Mouse (Mus musculus): ENCODE data around the gene Pkdrej. TPM values are rescaled to one million over a fixed set of nuclear protein-coding genes. Genes with fewer than 3 reads are reported as not detected.

Gene Pkdrej
- total RNA-seq, 2 experiments from 2014 or later: 0.77 to 1.2 TPM

DNA sequence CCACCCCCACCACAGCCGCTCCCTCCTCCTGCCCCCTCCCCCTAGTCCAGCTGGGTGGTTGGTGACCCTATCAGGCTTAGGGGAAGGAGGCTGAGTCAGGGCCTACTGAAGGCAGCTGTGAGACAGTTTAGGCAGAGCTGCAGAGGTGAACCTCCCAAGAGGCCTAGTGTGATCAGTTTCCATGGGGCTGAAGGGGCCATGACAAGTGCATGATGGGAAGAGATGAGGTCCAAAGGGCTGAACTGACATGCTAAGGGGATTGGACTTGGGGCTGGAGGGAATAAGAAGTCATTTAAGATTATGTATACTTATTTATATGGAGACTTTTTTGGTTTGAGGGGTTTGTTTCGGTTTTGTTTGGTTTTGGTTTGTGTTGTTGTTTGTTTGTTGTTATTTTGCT lies 45.3 kb downstream of the Pkdrej start:
- DNase-seq (ENCODE audit: low spot score in 2 of 2): no peak
- intact Hi-C loops (cut with DNase I): no loop called here

DNA sequence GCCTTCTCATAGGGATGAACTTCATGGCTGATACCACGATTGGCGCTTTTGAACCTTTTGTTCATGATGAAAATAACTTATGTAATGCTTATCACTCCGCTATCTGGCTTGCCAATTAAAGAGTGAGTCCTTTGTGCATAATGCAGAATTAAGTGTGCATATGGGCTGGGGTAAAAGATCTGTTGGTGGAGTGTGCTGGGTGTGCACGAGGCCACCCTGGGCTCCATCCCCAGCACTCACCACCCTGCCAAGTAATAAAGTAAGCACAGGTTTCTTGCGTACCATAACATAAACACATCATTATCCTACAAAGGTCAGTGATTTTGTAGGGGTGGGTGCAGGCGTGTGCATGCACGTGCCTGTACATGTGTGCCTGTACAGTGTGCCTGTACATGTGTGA lies 46.5 kb downstream of the Pkdrej start:
- DNase-seq (ENCODE audit: low spot score in 2 of 2): no peak

DNA sequence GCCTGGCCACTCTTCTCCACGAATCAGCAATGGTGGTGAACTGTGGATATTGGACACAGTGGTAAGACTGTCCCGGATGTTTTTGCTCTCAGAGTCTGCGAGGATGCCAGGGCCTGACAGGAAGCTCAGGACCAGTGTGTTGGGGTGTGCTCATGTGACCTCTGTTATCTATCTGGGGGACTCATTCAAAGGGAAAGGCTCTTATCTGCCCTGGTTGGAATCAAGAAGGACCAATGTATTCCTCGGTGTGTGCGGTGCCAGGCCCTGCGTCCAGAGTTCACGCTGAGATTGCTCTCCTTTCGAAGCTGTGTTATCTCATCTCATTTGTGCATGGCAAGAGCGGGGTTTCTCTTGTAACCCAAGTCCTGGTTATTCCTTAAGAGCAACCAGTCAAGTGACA lies 47.1 kb downstream of the Pkdrej start:
- intact Hi-C loops (cut with DNase I): no loop called here

More for the DNA sequence above, 46.5 kb downstream of the Pkdrej start:
- intact Hi-C loops (cut with DNase I): no loop called here

DNA sequence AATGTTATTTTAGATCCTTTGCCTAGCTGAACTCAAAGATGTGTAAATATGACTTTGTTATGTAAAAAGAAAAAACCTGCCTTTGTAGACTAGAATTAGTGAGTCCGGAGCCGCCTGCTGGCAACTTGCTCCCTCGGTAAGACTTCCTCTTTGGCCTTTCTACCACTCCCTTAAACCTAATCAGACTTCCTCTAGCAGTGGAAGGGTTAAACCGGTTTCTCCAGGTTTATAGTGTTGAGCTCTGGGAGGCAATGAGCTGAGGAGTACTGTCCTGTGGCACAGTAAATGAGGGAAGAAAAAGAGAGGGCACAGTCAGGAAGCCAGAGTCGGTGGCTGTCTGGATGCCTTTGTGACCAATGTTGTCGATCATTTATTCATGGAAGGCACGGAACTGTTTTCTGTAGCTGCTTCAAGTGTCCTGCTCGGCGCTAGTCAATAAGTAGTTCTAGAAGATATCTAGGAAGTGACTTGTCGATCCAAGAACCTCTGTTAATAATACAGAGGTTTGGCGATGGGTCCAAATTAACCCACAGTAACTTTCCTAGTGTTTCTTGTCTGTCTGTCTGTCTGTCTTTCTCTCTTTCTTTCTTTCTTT lies 49.3 kb downstream of the Pkdrej start:
- no peak for DNase-seq (ENCODE audit: low spot score in 2 of 2)
- intact Hi-C loops (cut with DNase I): no loop called here

More for the DNA sequence above, 47.1 kb downstream of the Pkdrej start:
- no peak for DNase-seq (ENCODE audit: low spot score in 2 of 2)

DNA sequence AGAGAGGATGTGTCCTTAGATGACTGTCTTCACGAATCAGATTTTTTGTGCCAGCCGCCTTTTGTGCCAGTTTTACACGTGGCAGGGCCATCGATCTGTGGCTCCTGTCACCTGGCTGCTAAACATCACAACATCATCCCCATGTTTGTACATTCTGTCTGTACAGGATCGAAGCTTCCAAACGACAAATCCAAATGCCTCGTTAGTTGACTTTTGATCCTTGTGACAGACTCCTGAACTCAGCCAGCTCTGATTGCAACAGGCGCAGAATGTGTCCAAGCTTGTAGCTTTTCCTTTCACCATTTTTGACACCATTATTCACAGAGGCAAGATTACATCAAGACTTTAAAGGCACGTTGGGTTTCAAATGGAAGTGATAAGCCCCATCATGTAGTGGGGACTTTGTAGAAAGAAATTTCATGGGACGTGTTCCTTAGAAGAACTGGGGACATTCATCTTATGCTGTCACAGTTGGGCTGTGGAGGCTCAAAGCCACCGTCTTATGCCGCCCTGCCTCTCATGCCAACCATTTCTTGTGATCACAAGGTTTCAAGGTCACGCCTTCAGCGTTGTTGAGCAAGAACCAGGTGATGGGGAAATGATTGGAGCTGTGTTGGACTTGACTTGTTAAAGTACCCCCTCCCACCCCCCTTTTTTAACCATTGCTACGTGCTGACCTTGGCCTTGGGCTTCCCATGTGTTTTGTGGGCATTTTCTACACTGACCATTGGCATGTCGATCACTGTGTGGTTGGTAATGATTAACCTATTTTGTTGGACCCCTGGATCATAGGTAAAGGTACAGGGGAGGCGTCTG lies 50.0 kb downstream of the Pkdrej start:
- DNase-seq (ENCODE audit: low spot score in 2 of 2): no peak
- intact Hi-C loops (cut with DNase I): no loop called here

DNA sequence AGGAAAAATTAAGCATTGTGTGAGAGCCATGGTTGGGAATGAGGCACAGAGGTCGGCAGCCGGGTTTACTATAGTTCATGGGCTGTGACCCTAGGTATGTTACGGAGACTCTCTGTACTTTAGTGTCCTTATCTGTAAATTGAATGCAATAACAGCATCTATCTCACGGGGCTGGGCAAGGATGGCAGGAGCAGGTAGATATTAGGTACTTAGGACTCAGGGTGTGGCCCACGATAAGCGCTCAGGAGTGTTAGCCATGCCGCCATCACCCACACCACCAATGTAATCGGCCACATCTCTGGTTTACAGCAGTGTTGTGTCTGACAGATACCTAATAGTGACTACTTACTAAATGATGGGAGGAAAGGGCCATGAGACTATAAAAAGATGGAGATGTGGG lies 52.5 kb downstream of the Pkdrej start:
- intact Hi-C loops (cut with DNase I): no loop called here
- DNase-seq (ENCODE audit: low spot score in 2 of 2): no peak

DNA sequence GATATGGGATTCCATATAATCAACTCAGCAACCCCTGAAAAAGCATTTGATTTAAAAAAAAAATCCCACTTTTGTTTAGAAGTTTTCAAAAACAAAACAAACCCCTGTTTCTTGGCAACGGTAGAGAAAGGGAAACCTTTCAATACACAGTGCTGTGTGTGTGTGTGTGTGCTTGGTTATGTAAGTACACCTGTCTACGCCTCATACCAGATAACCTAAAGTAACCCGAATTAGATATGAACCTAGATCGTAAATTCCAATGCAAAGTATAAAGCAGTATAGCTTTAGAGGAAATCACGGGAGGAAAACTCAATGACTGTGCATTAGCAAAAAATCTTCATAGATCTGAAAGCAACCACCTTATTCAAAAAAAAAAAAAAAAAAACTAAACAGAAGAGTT lies 54.9 kb downstream of the Pkdrej start:
- intact Hi-C loops (cut with DNase I): no loop called here
- no peak for DNase-seq (ENCODE audit: low spot score in 2 of 2)

DNA sequence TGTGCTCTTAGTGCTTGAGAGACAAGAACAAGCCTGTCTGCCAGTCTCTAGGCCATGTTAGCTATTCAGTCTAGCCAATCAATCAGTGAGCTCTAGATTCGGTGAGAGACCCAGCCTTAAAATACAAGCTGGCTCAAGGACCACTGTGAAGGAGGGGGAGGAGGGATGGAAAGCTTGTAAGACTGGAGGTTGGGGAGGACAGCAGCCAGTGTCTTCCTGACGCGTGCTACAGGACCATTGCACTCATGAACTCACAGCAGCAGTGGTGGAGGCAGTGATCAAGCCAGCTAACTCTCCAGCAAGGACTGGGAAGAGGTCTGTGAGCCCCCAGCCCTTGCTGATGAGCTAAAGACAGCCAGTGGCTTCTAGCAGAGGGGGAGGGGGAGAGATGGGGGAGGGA lies 56.5 kb downstream of the Pkdrej start:
- DNase-seq (ENCODE audit: low spot score in 2 of 2): no peak
- intact Hi-C loops (cut with DNase I): no loop called here

Other genes starting within 250 kb of the Pkdrej start
- gene Wnt7b, start 239.3 kb downstream of the Pkdrej start, total RNA-seq (2021): 10 to 100 TPM; 34.0 to 35.9 TPM
- gene Ppara, start 86.8 kb downstream of the Pkdrej start, total RNA-seq (2021): 1 to 10 TPM; 4.6 to 4.9 TPM
- gene Cdpf1, start 10.0 kb downstream of the Pkdrej start, total RNA-seq (2021): 10 to 100 TPM; 21.3 TPM
- 1 to 10 TPM; 5.1 to 6.9 TPM for gene Ttc38, start 10.6 kb upstream of the Pkdrej start, total RNA-seq (2021)
- gene Gtse1, start 38.0 kb upstream of the Pkdrej start, total RNA-seq (2021): under 1 TPM; 0.54 to 0.91 TPM
- 10 to 100 TPM; 28.8 to 29.7 TPM for gene Trmu, start 57.6 kb upstream of the Pkdrej start, total RNA-seq (2021)
- gene Celsr1, start 212.0 kb upstream of the Pkdrej start, total RNA-seq (2021): 1 to 10 TPM; 3.4 to 4.3 TPM
- 10 to 100 TPM; 34.9 to 49.4 TPM for gene Gramd4, start 236.0 kb upstream of the Pkdrej start, total RNA-seq (2021)